Mouse (Mus musculus) forebrain, embryonic 14.5 days (tissue): Measurements from ENCODE around the gene Olfr559. TPM values are rescaled to one million over a fixed set of nuclear protein-coding genes. Genes with fewer than 3 reads are reported as not detected.

ENCODE experiments used
- ATAC-seq: fragments of 200-750 bp; cut with Nextera tagmentation; 2 replicates; pipeline ENCODE4 v1.8.0; 2017; ENCODE audit warnings: mild to moderate bottlenecking, moderate library complexity
- DNase-seq: peaks from one replicate; pipeline ENCODE4 v3.0.0-alpha.2; 2015; ENCODE audit warnings: low spot score
- H3K27ac ChIP-seq: fragments of 300-500 bp; sonication (generic); 2 replicates; pipeline ENCODE4 v1.5.1; 2014; ENCODE audit warnings: low read depth, mild to moderate bottlenecking, control low read depth, low read length, moderate library complexity
- H3K27me3 ChIP-seq: fragments of 300-500 bp; sonication (generic); replicated peaks from 2 replicates; pipeline ENCODE4 v1.6.1; 2014; ENCODE audit warnings: low read length, control low read depth, mixed read lengths; ENCODE audit not compliant: control insufficient read depth, insufficient read depth
- H3K36me3 ChIP-seq: fragments of 300-500 bp; sonication (generic); 2 replicates; pipeline ENCODE4 v1.6.1; 2014; ENCODE audit warnings: low read length, control low read depth; ENCODE audit not compliant: control insufficient read depth, insufficient read depth
- H3K4me1 ChIP-seq: fragments of 300-500 bp; sonication (generic); 2 replicates; pipeline ENCODE4 v1.6.1; 2014; ENCODE audit warnings: antibody characterized with exemption, low read length, control low read depth; ENCODE audit not compliant: control insufficient read depth, insufficient read depth
- H3K4me2 ChIP-seq: fragments of 300-500 bp; sonication (generic); 2 replicates; pipeline ENCODE4 v1.6.1; 2014; ENCODE audit warnings: mild to moderate bottlenecking, control low read depth, low read length
- H3K4me3 ChIP-seq: fragments of 300-500 bp; sonication (generic); 2 replicates; pipeline ENCODE4 v1.5.1; 2014; ENCODE audit warnings: low read depth, low read length, control low read depth
- H3K9ac ChIP-seq: fragments of 300-500 bp; sonication (generic); 2 replicates; pipeline ENCODE4 v1.6.1; 2014; ENCODE audit warnings: mild to moderate bottlenecking, low read length, control low read depth, moderate library complexity
- H3K9me3 ChIP-seq: fragments of 300-500 bp; sonication (generic); replicated peaks from 2 replicates; pipeline ENCODE4 v1.6.1; 2016; ENCODE audit warnings: low read length, control low read depth, mixed read lengths; ENCODE audit not compliant: control insufficient read depth
- WGBS: fragments of 180-500 bp; shearing (Covaris S2); extraction: QIAGEN DNeasy Blood & Tissue Kit; methylation state at CpG from one replicate; pipeline ENCODE4 v1.1.7; 2014; 5-methylcytosine and 5-hydroxymethylcytosine counted together
- polyA plus RNA-seq: library from polyadenylated mRNA; unstranded; fragments of >200 nt; fragmentation: Nextera tagmentation; extraction: Ambion mirVana; gene quantifications from 2 replicates; pipeline ENCODE4 v1.2.1, GENCODE M21; 2014

Gene Olfr559
- polyA plus RNA-seq: not detected in 2 replicates

DNA sequence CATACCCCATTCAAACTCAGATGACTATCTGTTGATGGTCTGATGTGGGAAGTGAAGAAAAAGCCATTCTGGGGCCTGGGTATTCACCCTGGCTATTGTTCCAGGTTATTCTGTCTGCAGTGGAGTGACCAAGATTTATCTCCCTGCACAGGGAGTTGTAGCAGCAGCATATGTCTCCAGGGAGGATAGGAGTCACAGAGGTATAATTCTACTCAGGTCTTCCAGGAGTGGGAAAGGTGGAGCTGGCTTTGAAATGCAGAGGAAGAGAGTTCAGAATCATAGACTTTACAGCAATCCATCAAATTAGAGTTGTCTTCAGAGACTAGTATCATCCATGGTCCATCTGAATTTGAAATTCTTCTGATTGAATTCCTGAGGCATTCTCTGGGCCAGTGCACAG lies at the start of gene Olfr559:
Olfr559 (minus strand) TSS at position 101 of the 400 bp plus-strand sequence.
- Histone ChIP-seq H3K9me3 (no peaks in the 10 kb centered on the region), H3K27me3 (no peaks in the 10 kb centered on the region), H3K27ac (no peak within 1 kb of the TSS), H3K9ac (no peak within 1 kb of the TSS), H3K4me3 (no peak within 1 kb of the TSS), H3K4me1 (no peaks in the 10 kb centered on the region), H3K36me3 (no peaks in the 10 kb centered on the region), H3K4me2 (no peak within 1 kb of the TSS)
- ATAC-seq (no peak), DNase-seq (no peak)

DNA sequence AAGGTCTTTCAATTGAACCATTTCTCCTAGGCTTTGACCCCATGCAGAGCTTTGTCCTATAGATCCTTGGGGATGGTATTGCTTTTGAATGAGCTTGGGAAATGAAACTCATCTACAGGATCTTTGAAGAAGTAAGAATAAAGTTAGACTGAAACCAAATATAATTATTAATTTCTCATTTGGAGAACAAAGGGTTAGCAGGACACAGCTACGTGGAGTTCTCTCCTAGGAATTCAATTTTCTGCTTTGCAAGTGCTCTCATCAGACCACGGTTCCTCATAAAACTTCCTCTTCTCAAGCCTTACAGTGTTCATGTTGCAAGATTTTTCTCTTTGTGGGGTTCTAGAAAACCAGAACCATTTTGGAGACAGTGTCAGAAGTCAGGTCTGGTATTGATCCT lies 43.6 kb upstream of the Olfr559 start, which contains the start of gene Olfr561:
Olfr561 (plus strand) TSS at position 301 of the 400 bp plus-strand sequence.
- H3K36me3 ChIP-seq: no peaks in the 10 kb centered on the region
- WGBS: 81% methylated on average over 2 of the region's 2 CpGs
- no peaks in the 10 kb centered on the region for H3K9me3 ChIP-seq
- H3K9ac ChIP-seq: no peak within 1 kb of the TSS
- H3K27me3 ChIP-seq: no peaks in the 10 kb centered on the region
- ATAC-seq (no peak), DNase-seq (no peak)
- no peak within 1 kb of the TSS for H3K4me3 ChIP-seq
- no peak within 1 kb of the TSS for H3K4me2 ChIP-seq
- no peaks in the 10 kb centered on the region for H3K4me1 ChIP-seq
- H3K27ac ChIP-seq: no peak within 1 kb of the TSS

DNA sequence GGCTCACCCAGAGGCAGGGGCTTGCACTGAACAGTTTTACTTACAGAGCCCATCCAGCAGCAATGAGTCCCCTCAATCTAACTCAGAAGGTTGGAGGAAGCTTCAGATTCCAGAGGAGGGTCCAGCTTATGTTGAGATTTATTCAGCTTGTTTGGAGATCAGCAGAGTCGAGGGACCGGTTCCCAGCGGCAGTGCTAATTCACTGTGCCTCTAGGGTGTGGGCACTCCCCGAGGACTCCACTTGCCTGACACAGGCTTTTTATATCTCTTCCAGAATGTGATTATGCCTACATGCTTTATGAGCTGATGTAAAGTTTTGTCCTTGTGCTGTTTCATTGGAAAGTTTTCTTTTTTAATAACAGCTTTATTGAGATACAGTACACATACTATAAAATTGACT lies 32.0 kb upstream of the Olfr559 start, which contains the start of the genes Olfr560 and Olfr78:
Olfr560 (minus strand) TSS at position 101 of the 400 bp plus-strand sequence.
Olfr78 (minus strand) TSS at position 206 of the 400 bp plus-strand sequence.
- no peak within 1 kb of the TSS for H3K4me3 ChIP-seq
- H3K4me1 ChIP-seq: no peaks in the 10 kb centered on the region
- H3K27ac ChIP-seq: no peak within 1 kb of the TSS

DNA sequence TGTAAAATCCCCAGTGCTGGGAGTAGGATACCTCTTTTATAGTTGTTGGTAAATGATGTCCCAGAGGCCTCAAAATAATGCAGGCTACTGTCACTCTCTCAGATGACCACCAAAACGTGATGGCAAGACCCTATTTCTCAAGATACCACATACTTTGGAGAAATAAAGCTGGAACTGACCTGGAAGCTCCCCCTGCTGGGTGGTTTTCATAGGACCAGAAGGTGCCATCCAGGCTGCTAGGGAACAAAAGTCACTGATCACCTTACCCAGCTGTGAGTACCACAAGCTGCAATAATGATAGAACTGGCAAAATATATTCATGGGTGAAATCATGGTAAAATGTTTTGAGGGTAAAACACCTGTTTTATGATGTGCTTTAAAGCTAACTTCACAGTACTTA lies 24.8 kb upstream of the Olfr559 start:
- Histone ChIP-seq H3K4me1 (no peaks in the 10 kb centered on the region), H3K4me3 (no peak overlapping the region), H3K4me2 (no peak overlapping the region), H3K9ac (no peak overlapping the region), H3K27me3 (no peaks in the 10 kb centered on the region), H3K36me3 (no peaks in the 10 kb centered on the region), H3K9me3 (no peaks in the 10 kb centered on the region), H3K27ac (no peak overlapping the region)
- WGBS: 22% methylated on average over 1 of the region's 1 CpGs
- DNase-seq (no peak), ATAC-seq (no peak)

More for the DNA sequence above, 32.0 kb upstream of the Olfr559 start, which contains the start of the genes Olfr560 and Olfr78:
- H3K9ac ChIP-seq: no peak within 1 kb of the TSS
- no peaks in the 10 kb centered on the region for H3K27me3 ChIP-seq
- 87% methylated on average over 4 of the region's 4 CpGs for WGBS
- H3K4me2 ChIP-seq: no peak within 1 kb of the TSS
- DNase-seq (no peak), ATAC-seq (no peak)
- H3K36me3 ChIP-seq: no peaks in the 10 kb centered on the region
- no peaks in the 10 kb centered on the region for H3K9me3 ChIP-seq

DNA sequence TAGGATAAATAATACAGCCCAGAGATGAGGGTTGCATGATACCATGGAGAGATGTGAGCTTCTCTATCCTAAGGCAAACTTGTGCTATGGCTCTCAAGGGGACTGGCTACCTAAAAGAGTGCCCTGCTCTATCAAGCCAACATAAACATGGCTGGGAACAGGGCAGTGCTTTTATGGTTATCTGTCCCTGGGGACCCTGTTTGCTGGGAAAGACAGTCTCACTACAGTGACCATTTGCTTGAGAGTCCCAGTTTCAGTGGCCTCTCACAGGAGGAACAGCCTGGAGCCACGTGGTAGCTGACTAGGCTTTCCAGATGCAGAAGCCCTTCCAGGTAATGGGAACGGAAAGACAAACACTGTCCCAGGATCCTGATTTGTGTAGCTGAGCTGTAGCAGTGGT lies 10.4 kb upstream of the Olfr559 start:
- Histone ChIP-seq H3K27ac (no peak overlapping the region), H3K4me3 (no peak overlapping the region), H3K36me3 (no peaks in the 10 kb centered on the region), H3K9me3 (no peaks in the 10 kb centered on the region), H3K9ac (no peak overlapping the region), H3K4me2 (no peak overlapping the region), H3K27me3 (no peaks in the 10 kb centered on the region), H3K4me1 (no peaks in the 10 kb centered on the region)
- 80% methylated on average over 2 of the region's 2 CpGs for WGBS
- DNase-seq (no peak), ATAC-seq (no peak)

DNA sequence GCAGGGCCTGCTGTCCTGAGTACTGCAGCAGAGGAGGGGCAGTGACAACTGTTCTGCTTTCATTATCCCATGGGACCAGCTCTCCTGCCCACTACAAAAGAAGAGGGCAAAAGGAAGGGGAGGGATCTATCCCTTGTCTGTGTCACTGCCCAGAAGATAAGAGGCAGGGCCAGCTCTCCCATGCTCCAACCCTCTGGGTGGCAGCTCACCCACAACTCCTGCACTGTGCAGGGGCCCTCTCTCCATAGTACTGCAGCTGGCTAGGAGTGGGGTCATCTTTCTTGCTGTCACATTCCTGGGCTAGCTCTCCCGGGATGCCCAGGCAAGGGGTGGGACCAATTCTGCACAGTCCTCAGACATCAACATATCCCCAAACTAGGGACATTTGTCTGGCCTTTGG lies 6.5 kb upstream of the Olfr559 start:
- WGBS: 85% methylated on average over 1 of the region's 1 CpGs
- DNase-seq: no peak
- Histone ChIP-seq H3K9me3 (no peaks in the 10 kb centered on the region), H3K36me3 (no peaks in the 10 kb centered on the region), H3K27ac (no peak overlapping the region), H3K27me3 (no peaks in the 10 kb centered on the region), H3K4me3 (no peak overlapping the region), H3K9ac (no peak overlapping the region), H3K4me2 (no peak overlapping the region), H3K4me1 (no peaks in the 10 kb centered on the region)
- ATAC-seq: no peak

DNA sequence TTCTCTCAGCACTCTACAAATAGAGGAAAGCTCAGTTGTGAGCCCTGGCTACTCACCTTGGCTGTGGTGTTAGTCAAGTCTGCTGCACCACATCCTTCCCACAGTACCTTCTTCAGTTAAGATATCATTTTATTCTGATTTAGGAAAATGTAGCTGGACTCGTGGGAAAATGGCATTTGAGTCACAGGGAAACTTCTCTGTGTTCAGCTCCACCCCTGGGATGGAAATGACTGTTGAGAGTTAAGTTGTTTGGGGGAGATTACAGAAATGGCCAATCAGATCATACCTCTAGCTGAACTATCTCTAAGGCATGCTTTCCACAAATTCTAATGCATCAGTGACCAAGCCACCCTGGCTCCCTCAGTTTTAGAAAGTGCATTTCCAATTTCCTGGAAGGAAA lies 8.3 kb downstream of the Olfr559 start, which contains the start of gene Olfr33:
Olfr33 (minus strand) TSS at position 101 of the 400 bp plus-strand sequence.
- Histone ChIP-seq H3K4me2 (no peak within 1 kb of the TSS), H3K27me3 (no peaks in the 10 kb centered on the region), H3K27ac (no peak within 1 kb of the TSS), H3K4me3 (no peak within 1 kb of the TSS), H3K36me3 (no peaks in the 10 kb centered on the region), H3K9ac (no peak within 1 kb of the TSS), H3K9me3 (no peaks in the 10 kb centered on the region), H3K4me1 (no peaks in the 10 kb centered on the region)
- ATAC-seq: no peak
- DNase-seq: no peak
- WGBS: 56% methylated on average over 1 of the region's 1 CpGs

DNA sequence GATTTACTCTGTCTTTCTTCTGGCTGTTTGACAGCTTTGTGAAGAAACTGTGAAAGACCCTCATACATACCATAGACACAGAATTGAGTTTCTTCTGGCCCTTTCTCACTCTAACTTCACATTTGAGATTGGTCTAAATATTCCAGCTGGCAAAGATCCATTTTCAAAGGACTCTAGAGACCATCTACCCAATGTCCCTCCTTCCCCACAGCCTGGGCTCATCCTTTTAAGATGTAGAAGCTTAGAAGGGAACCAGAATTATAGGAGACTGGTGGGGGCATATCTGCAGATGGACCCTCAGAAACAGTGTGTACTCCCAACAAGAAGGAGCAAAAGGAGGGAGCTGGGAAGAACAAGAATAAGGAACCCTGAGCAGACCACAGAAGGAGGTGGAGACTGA lies 25.4 kb downstream of the Olfr559 start, which contains the start of gene Olfr558:
Olfr558 (plus strand) TSS at position 301 of the 400 bp plus-strand sequence.
- H3K9me3 ChIP-seq: no peaks in the 10 kb centered on the region
- no peak for DNase-seq
- H3K4me3 ChIP-seq: no peak within 1 kb of the TSS
- no peak for ATAC-seq
- no peak within 1 kb of the TSS for H3K27ac ChIP-seq
- H3K27me3 ChIP-seq: no peaks in the 10 kb centered on the region
- H3K4me1 ChIP-seq: no peaks in the 10 kb centered on the region
- H3K36me3 ChIP-seq: no peaks in the 10 kb centered on the region
- H3K9ac ChIP-seq: no peak within 1 kb of the TSS
- no peak within 1 kb of the TSS for H3K4me2 ChIP-seq

DNA sequence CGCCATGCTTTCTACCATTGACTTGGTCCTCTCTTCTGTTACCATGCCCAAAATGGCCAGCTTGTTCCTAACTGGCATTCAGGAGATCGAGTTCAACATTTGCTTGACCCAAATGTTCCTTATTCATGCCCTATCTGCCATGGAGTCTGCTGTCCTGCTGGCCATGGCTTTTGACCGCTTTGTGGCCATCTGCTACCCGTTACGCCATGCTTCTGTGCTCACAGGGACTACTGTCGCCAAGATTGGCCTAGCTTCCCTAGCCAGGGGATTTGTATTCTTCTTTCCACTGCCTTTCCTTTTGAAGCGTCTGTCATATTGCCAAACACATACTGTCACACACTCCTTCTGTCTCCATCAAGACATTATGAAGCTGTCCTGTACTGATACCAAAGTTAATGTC lies 28.8 kb downstream of the Olfr559 start:
- H3K4me3 ChIP-seq: no peak overlapping the region
- 86% methylated on average over 7 of the region's 7 CpGs for WGBS
- ATAC-seq (no peak), DNase-seq (no peak)
- H3K4me2 ChIP-seq: no peak overlapping the region
- H3K9me3 ChIP-seq: no peaks in the 10 kb centered on the region
- H3K27ac ChIP-seq: no peak overlapping the region
- H3K36me3 ChIP-seq: no peaks in the 10 kb centered on the region
- H3K27me3 ChIP-seq: no peaks in the 10 kb centered on the region
- no peak overlapping the region for H3K9ac ChIP-seq
- no peaks in the 10 kb centered on the region for H3K4me1 ChIP-seq
